Mouse (Mus musculus) heart, embryonic 11.5 days (tissue): Measurements from ENCODE around the gene Eml1. TPM values are rescaled to one million over a fixed set of nuclear protein-coding genes. Genes with fewer than 3 reads are reported as not detected.

Experiments used
- ATAC-seq: fragments of 200-750 bp; cut with Nextera tagmentation; replicated peaks from 2 replicates; pipeline ENCODE4 v1.8.0; 2017; ENCODE audit warnings: moderate library complexity; ENCODE audit not compliant: insufficient number of reproducible peaks, low FRiP score, low TSS enrichment
- H3K27ac ChIP-seq: fragments of 300-500 bp; sonication (generic); 2 replicates; pipeline ENCODE4 v1.5.1; 2014; ENCODE audit warnings: mild to moderate bottlenecking, low read depth, low read length
- H3K27me3 ChIP-seq: fragments of 300-500 bp; sonication (generic); 2 replicates; pipeline ENCODE4 v1.6.1; 2014; ENCODE audit warnings: mild to moderate bottlenecking, low read length, mixed read lengths; ENCODE audit not compliant: control insufficient read depth, insufficient read depth
- H3K36me3 ChIP-seq: fragments of 300-500 bp; sonication (generic); 2 replicates; pipeline ENCODE4 v1.6.1; 2014; ENCODE audit warnings: mild to moderate bottlenecking, low read length, moderate library complexity, mixed read lengths; ENCODE audit not compliant: control insufficient read depth, insufficient read depth
- H3K4me1 ChIP-seq: fragments of 300-500 bp; sonication (generic); 2 replicates; pipeline ENCODE4 v1.6.1; 2014; ENCODE audit warnings: low read length; ENCODE audit not compliant: control insufficient read depth, insufficient read depth
- H3K4me2 ChIP-seq: fragments of 300-500 bp; sonication (generic); 2 replicates; pipeline ENCODE4 v1.6.1; 2014; ENCODE audit warnings: mild to moderate bottlenecking, moderate library complexity
- H3K4me3 ChIP-seq: fragments of 300-500 bp; sonication (generic); 2 replicates; pipeline ENCODE4 v1.5.1; 2014; ENCODE audit warnings: low read depth, low read length
- H3K9ac ChIP-seq: fragments of 300-500 bp; sonication (generic); 2 replicates; pipeline ENCODE4 v1.6.1; 2014; ENCODE audit warnings: mild to moderate bottlenecking, low read depth, low read length, moderate library complexity
- H3K9me3 ChIP-seq: fragments of 300-500 bp; sonication (generic); replicated peaks from 2 replicates; pipeline ENCODE4 v1.6.1; 2016; ENCODE audit warnings: low read length; ENCODE audit not compliant: control insufficient read depth
- WGBS: fragments of 180-500 bp; shearing (Covaris S2); extraction: QIAGEN DNeasy Blood & Tissue Kit; methylation state at CpG from one replicate; pipeline ENCODE4 v1.1.7; 2014; ENCODE audit not compliant: insufficient replicate concordance; 5-methylcytosine and 5-hydroxymethylcytosine counted together
- polyA plus RNA-seq: library from polyadenylated mRNA; unstranded; fragments of >200 nt; fragmentation: Nextera tagmentation; extraction: Ambion mirVana; gene quantifications from 2 replicates; pipeline ENCODE4 v1.2.1, GENCODE M21; 2014

Gene Eml1
- polyA plus RNA-seq, 1 experiment from 2014 or later = 48.3 TPM

DNA sequence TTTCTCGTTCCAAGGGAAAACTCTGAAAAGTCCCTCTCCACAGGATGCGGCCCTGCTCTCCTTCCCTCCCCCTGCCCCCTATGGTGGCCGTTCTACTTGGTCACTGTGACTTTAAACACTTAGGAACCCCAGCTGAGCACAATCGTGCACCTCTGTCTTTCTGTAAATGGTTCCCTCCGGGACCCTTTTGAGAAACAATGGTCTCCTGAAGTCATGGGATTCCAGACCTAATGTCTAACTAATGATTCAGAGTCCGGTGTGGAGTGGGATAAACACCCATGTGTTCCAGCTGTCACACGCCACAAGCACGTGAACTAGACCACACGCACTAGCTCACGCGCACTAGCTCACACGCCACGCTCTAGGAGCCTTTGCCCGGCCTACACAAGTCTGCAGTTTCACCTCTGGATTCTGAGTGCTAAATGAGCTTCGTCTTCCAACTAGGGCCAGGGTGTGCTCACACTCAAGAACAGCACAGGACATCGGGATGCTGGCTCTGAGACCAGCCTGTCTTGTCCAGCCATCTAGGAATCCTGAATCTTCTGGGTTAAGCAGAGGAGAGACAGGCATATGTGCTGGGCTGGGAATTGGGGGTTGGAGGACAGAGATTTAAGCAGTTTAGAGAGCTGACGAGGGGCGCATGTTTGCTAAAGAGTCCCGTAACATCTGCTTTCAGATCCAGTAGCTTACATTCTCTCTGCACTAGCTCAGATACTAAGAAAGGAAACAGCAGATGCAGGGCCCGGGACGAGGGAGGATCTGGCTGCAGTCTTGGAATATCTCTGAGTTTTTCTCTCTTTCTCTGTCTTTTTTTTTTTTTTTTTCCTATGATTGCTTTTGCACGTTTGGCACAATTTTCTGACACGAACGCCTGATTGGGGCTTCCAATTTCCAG, 65.5 kb downstream of the Eml1 start:
- no peak for ATAC-seq

GRCm38 (mm10) chr12:108437446-108437845, 66.7 kb downstream of the Eml1 start:
- H3K4me2 ChIP-seq = peak overlapping the region; percentile 20; the same call in 1 of the 2 replicates

More for the DNA sequence above, 65.5 kb downstream of the Eml1 start:
- 53% methylated on average over 24 of the region's 24 CpGs for WGBS
- H3K9ac ChIP-seq = peak overlapping the region; percentile 43; the same call in 1 of the 2 replicates
- no peaks in the 10 kb centered on the region for H3K36me3 ChIP-seq
- H3K27me3 ChIP-seq = no peaks in the 10 kb centered on the region
- peaks cover 27% of the 10 kb centered on the region for H3K4me1 ChIP-seq
- H3K9me3 ChIP-seq = no peaks in the 10 kb centered on the region
- H3K27ac ChIP-seq = peak overlapping the region; percentile 13; the same call in 1 of the 2 replicates
- H3K4me2 ChIP-seq = 0 out of 2 replicates have a peak overlapping the region, but pooled peaks have one; percentile 7
- no peak overlapping the region for H3K4me3 ChIP-seq

GRCm38 (mm10) chr12:108443271-108443670, 72.5 kb downstream of the Eml1 start:
- H3K9ac ChIP-seq = no peak overlapping the region
- ATAC-seq = no peak
- peaks cover 7% of the 10 kb centered on the region; the same call in 1 of the 2 replicates for H3K4me1 ChIP-seq
- no peaks in the 10 kb centered on the region for H3K27me3 ChIP-seq
- H3K36me3 ChIP-seq = no peaks in the 10 kb centered on the region
- no peaks in the 10 kb centered on the region for H3K9me3 ChIP-seq
- no peak overlapping the region for H3K27ac ChIP-seq
- no peak overlapping the region for H3K4me3 ChIP-seq
- H3K4me2 ChIP-seq = no peak overlapping the region
- WGBS = 12% methylated on average over 10 of the region's 10 CpGs

More at GRCm38 (mm10) chr12:108437446-108437845, 66.7 kb downstream of the Eml1 start:
- ATAC-seq = no peak
- no peak overlapping the region for H3K27ac ChIP-seq
- H3K4me1 ChIP-seq = peaks cover 25% of the 10 kb centered on the region
- WGBS = 59% methylated on average over 13 of the region's 13 CpGs
- H3K36me3 ChIP-seq = no peaks in the 10 kb centered on the region
- no peaks in the 10 kb centered on the region for H3K9me3 ChIP-seq
- H3K9ac ChIP-seq = no peak overlapping the region
- no peaks in the 10 kb centered on the region for H3K27me3 ChIP-seq
- H3K4me3 ChIP-seq = no peak overlapping the region

- H3K36me3 ChIP-seq = no peaks in the 10 kb centered on the region
- no peak overlapping the region for H3K27ac ChIP-seq
- H3K9me3 ChIP-seq = no peaks in the 10 kb centered on the region
- no peak for ATAC-seq
- no peak overlapping the region for H3K4me2 ChIP-seq
- H3K4me3 ChIP-seq = no peak overlapping the region
- WGBS = 76% methylated on average over 5 of the region's 5 CpGs
- no peak overlapping the region for H3K9ac ChIP-seq
- no peaks in the 10 kb centered on the region for H3K27me3 ChIP-seq
- peaks cover 7% of the 10 kb centered on the region; the same call in 1 of the 2 replicates for H3K4me1 ChIP-seq
Measured at GRCm38 (mm10) chr12:108443708-108444107, 73.0 kb downstream of the Eml1 start.

- Histone ChIP-seq H3K9ac (no peak overlapping the region), H3K36me3 (no peaks in the 10 kb centered on the region), H3K4me3 (no peak overlapping the region), H3K27me3 (no peaks in the 10 kb centered on the region), H3K4me2 (no peak overlapping the region), H3K9me3 (no peaks in the 10 kb centered on the region), H3K4me1 (peaks cover 7% of the 10 kb centered on the region; the same call in 1 of the 2 replicates), H3K27ac (no peak overlapping the region)
- 79% methylated on average over 11 of the region's 11 CpGs for WGBS
- ATAC-seq = no peak
Measured at GRCm38 (mm10) chr12:108444166-108445115, 73.7 kb downstream of the Eml1 start.

DNA sequence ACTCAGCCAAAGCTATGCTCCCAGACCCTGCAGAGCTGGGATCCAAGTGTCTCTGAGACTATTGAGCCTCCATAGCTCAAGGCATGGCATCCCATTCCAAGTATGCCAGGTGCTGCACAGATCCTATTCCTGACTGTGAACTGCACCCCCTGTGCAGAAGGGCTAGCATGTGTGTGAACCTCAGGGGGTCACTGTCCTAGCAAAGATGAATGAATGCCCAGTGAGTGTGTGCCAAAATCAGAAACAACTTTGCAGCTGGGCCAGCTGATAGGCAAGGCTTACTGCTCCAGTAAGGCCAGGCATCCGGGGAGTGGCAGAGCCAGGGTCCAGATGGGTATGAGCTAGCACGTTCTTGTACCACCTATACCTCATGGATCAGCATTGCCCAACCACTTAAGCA, 76.0 kb downstream of the Eml1 start:
- Histone ChIP-seq H3K27me3 (no peaks in the 10 kb centered on the region), H3K27ac (no peak overlapping the region), H3K36me3 (no peaks in the 10 kb centered on the region), H3K9me3 (no peaks in the 10 kb centered on the region), H3K9ac (no peak overlapping the region), H3K4me2 (no peak overlapping the region), H3K4me3 (no peak overlapping the region), H3K4me1 (peaks cover 16% of the 10 kb centered on the region)
- no peak for ATAC-seq
- 79% methylated on average over 2 of the region's 2 CpGs for WGBS

DNA sequence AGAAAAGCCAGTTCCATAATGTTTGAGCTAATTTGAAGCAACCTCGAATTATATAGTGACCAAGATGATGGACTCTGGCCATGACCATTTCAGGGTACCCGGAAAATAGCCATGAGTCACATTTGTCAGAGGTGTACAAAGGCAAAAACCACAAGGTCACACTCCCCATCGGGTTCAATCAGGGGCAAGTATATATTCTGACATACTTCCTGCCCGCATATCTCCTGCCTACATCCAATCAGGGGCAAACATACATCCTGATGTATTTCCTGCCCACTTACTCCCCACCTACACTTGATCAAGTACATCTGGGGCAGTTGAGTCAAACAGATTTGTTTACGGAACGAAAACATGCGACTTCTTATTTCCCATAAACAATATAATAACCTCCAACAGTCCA, 77.6 kb downstream of the Eml1 start:
- Histone ChIP-seq H3K27me3 (no peaks in the 10 kb centered on the region), H3K4me2 (no peak overlapping the region), H3K27ac (no peak overlapping the region), H3K4me3 (no peak overlapping the region), H3K36me3 (no peaks in the 10 kb centered on the region), H3K9ac (no peak overlapping the region), H3K9me3 (no peaks in the 10 kb centered on the region), H3K4me1 (peaks cover 12% of the 10 kb centered on the region; the same call in 1 of the 2 replicates)
- WGBS = 78% methylated on average over 7 of the region's 7 CpGs
- ATAC-seq = no peak

GRCm38 (mm10) chr12:108449935-108450334, 79.2 kb downstream of the Eml1 start:
- 69% methylated on average over 11 of the region's 11 CpGs for WGBS
- no peak overlapping the region for H3K27ac ChIP-seq

More at GRCm38 (mm10) chr12:108449935-108450334, 79.2 kb downstream of the Eml1 start:
- Histone ChIP-seq H3K36me3 (no peaks in the 10 kb centered on the region), H3K9ac (no peak overlapping the region), H3K27me3 (no peaks in the 10 kb centered on the region), H3K4me1 (peaks cover 12% of the 10 kb centered on the region; the same call in 1 of the 2 replicates), H3K9me3 (no peaks in the 10 kb centered on the region), H3K4me3 (no peak overlapping the region), H3K4me2 (no peak overlapping the region)
- no peak for ATAC-seq
